Mouse (Mus musculus) urinary bladder, postnatal 36 days (tissue): ENCODE results near the gene Prickle2.

Experiments
- DNase-seq, 2 experiments: peaks; one replicate each; pipeline ENCODE4 v3.0.0; 2022; ENCODE audit warnings: low spot score in 2 of 2, mixed read lengths in 1 of 2

The Prickle2 gene

GRCm38 (mm10) chr6:92518438-92518968, 187.5 kb downstream of the Prickle2 start:
- no peak for DNase-seq

- DNase-seq, result no peak
Measured at GRCm38 (mm10) chr6:92517002-92517401, 189.0 kb downstream of the Prickle2 start.

- no peak for DNase-seq
Measured at GRCm38 (mm10) chr6:92512001-92512400, 194.0 kb downstream of the Prickle2 start.

GRCm38 (mm10) chr6:92509712-92510111, 196.2 kb downstream of the Prickle2 start:
- no peak for DNase-seq

GRCm38 (mm10) chr6:92506276-92506675, 199.7 kb downstream of the Prickle2 start:
- DNase-seq, result no peak

GRCm38 (mm10) chr6:92499449-92499848, 206.5 kb downstream of the Prickle2 start:
- DNase-seq, result no peak

GRCm38 (mm10) chr6:92498574-92498973, 207.4 kb downstream of the Prickle2 start:
- no peak for DNase-seq

- DNase-seq, result no peak
Measured at GRCm38 (mm10) chr6:92497279-92497678, 208.7 kb downstream of the Prickle2 start.

- no peak for DNase-seq
Measured at GRCm38 (mm10) chr6:92495500-92495899, 210.5 kb downstream of the Prickle2 start.

GRCm38 (mm10) chr6:92481690-92481956, 224.3 kb downstream of the Prickle2 start:
- DNase-seq, result no peak

GRCm38 (mm10) chr6:92480941-92481689, 224.8 kb downstream of the Prickle2 start:
- peak; percentile 48 to 62 for DNase-seq

- no peak for DNase-seq
Measured at GRCm38 (mm10) chr6:92478612-92479011, 227.3 kb downstream of the Prickle2 start.

GRCm38 (mm10) chr6:92477621-92478020, 228.3 kb downstream of the Prickle2 start:
- DNase-seq, result no peak

- DNase-seq, result no peak
Measured at GRCm38 (mm10) chr6:92469456-92469855, 236.5 kb downstream of the Prickle2 start.

GRCm38 (mm10) chr6:92468892-92469291, 237.1 kb downstream of the Prickle2 start:
- no peak for DNase-seq

- no peak for DNase-seq
Measured at GRCm38 (mm10) chr6:92468383-92468791, 237.6 kb downstream of the Prickle2 start.

GRCm38 (mm10) chr6:92467343-92467742, 238.6 kb downstream of the Prickle2 start:
- no peak for DNase-seq

GRCm38 (mm10) chr6:92465666-92466065, 240.3 kb downstream of the Prickle2 start:
- DNase-seq, result no peak

- peak in 1 of 2 experiments; percentile 34 for DNase-seq
Measured at GRCm38 (mm10) chr6:92464781-92465337, 241.1 kb downstream of the Prickle2 start.

GRCm38 (mm10) chr6:92463768-92464167, 242.2 kb downstream of the Prickle2 start:
- no peak for DNase-seq

GRCm38 (mm10) chr6:92460750-92461149, 245.2 kb downstream of the Prickle2 start:
- no peak for DNase-seq

- DNase-seq, result no peak
Measured at GRCm38 (mm10) chr6:92458026-92458425, 247.9 kb downstream of the Prickle2 start.

- DNase-seq, result peak in 1 of 2 experiments; percentile 10
Measured at GRCm38 (mm10) chr6:92451421-92451820, 254.5 kb downstream of the Prickle2 start.
